Mouse (Mus musculus) lung, embryonic 16.5 days (tissue): ENCODE results near the gene Maf. TPM values are rescaled to one million over a fixed set of nuclear protein-coding genes. Genes with fewer than 3 reads are reported as not detected.

Experiments used
- ATAC-seq: fragments of 200-750 bp; cut with Nextera tagmentation; 2 replicates; pipeline ENCODE4 v1.8.0; 2017; ENCODE audit warnings: low read depth, mild to moderate bottlenecking, moderate library complexity
- H3K27ac ChIP-seq: fragments of 300-500 bp; sonication (generic); 2 replicates; pipeline ENCODE4 v1.5.1; 2014; ENCODE audit warnings: mild to moderate bottlenecking, control low read depth, low read length
- H3K27me3 ChIP-seq: fragments of 300-500 bp; sonication (generic); 2 replicates; pipeline ENCODE4 v1.6.1; 2014; ENCODE audit warnings: low read depth, low read length, mixed read lengths; ENCODE audit not compliant: control insufficient read depth, insufficient read depth
- H3K36me3 ChIP-seq: fragments of 300-500 bp; sonication (generic); 2 replicates; pipeline ENCODE4 v1.6.1; 2014; ENCODE audit warnings: low read length; ENCODE audit not compliant: control insufficient read depth, insufficient read depth
- H3K4me1 ChIP-seq: fragments of 300-500 bp; sonication (generic); replicated peaks from 2 replicates; pipeline ENCODE4 v1.6.1; 2014; ENCODE audit warnings: low read length, mixed read lengths; ENCODE audit not compliant: control insufficient read depth, insufficient read depth
- H3K4me2 ChIP-seq: fragments of 300-500 bp; sonication (generic); 2 replicates; pipeline ENCODE4 v1.6.1; 2014; ENCODE audit warnings: low read depth, low read length, control low read depth
- H3K4me3 ChIP-seq: fragments of 300-500 bp; sonication (generic); 2 replicates; pipeline ENCODE4 v1.5.1; 2014; ENCODE audit warnings: mild to moderate bottlenecking, low read length, control low read depth
- H3K9ac ChIP-seq: fragments of 300-500 bp; sonication (generic); 2 replicates; pipeline ENCODE4 v1.6.1; 2014; ENCODE audit warnings: low read length, control low read depth
- H3K9me3 ChIP-seq: fragments of 300-500 bp; sonication (generic); 2 replicates; pipeline ENCODE4 v1.6.1; 2016; ENCODE audit warnings: low read length; ENCODE audit not compliant: control insufficient read depth
- WGBS: fragments of 180-500 bp; shearing (Covaris S2); extraction: QIAGEN DNeasy Blood & Tissue Kit; methylation state at CpG from one replicate; pipeline ENCODE4 v1.1.7; 2014; 5-methylcytosine and 5-hydroxymethylcytosine counted together
- polyA plus RNA-seq: library from polyadenylated mRNA; unstranded; fragments of >200 nt; fragmentation: Nextera tagmentation; extraction: Ambion mirVana; gene quantifications from 2 replicates; pipeline ENCODE4 v1.2.1, GENCODE M21; 2015

The Maf gene
- polyA plus RNA-seq, 1 experiment from 2014 or later: 13.4 TPM

- ATAC-seq: no peak
Measured at GRCm38 (mm10) chr8:115708936-115709780, 1.6 kb upstream of the Maf start.

GRCm38 (mm10) chr8:115706861-115707730 lies 498 bp downstream of the Maf start:
- H3K27ac ChIP-seq: peak overlapping the region; percentile 97
- no peaks in the 10 kb centered on the region for H3K9me3 ChIP-seq
- H3K4me2 ChIP-seq: peak overlapping the region; percentile 68
- peak; percentile 75 for ATAC-seq
- WGBS: under 1% methylated on average over 58 of the region's 76 CpGs
- H3K36me3 ChIP-seq: no peaks in the 10 kb centered on the region
- H3K27me3 ChIP-seq: no peaks in the 10 kb centered on the region; the same call in 1 of the 2 replicates
- peak overlapping the region; percentile 76 for H3K4me3 ChIP-seq
- H3K4me1 ChIP-seq: peaks cover 7% of the 10 kb centered on the region; the same call in 1 of the 2 replicates
- peak overlapping the region; percentile 83 for H3K9ac ChIP-seq

More at GRCm38 (mm10) chr8:115708936-115709780, 1.6 kb upstream of the Maf start:
- peaks cover 9% of the 10 kb centered on the region; the same call in 1 of the 2 replicates for H3K27me3 ChIP-seq
- 1% methylated on average over 18 of the region's 19 CpGs for WGBS
- H3K9ac ChIP-seq: peak overlapping the region; percentile 54; the same call in 1 of the 2 replicates
- no peak overlapping the region for H3K27ac ChIP-seq
- H3K9me3 ChIP-seq: no peaks in the 10 kb centered on the region
- peak overlapping the region; percentile 68 for H3K4me2 ChIP-seq
- H3K36me3 ChIP-seq: no peaks in the 10 kb centered on the region
- H3K4me3 ChIP-seq: peak overlapping the region; percentile 76
- H3K4me1 ChIP-seq: peaks cover 10% of the 10 kb centered on the region; the same call in 1 of the 2 replicates

- Histone ChIP-seq H3K9ac (peak overlapping the region; percentile 83), H3K9me3 (no peaks in the 10 kb centered on the region), H3K4me1 (peaks cover 2% of the 10 kb centered on the region; the same call in 1 of the 2 replicates), H3K4me3 (peak overlapping the region; percentile 76), H3K27ac (peak overlapping the region; percentile 97), H3K27me3 (no peaks in the 10 kb centered on the region; the same call in 1 of the 2 replicates), H3K36me3 (no peaks in the 10 kb centered on the region), H3K4me2 (peak overlapping the region; percentile 68)
- 0% methylated on average over 33 of the region's 39 CpGs for WGBS
- peak; percentile 8; the same call in 1 of the 2 replicates for ATAC-seq
Measured at GRCm38 (mm10) chr8:115706411-115706860, 1.2 kb downstream of the Maf start.

GRCm38 (mm10) chr8:115705591-115706110 lies 1.9 kb downstream of the Maf start:
- under 1% methylated on average over 36 of the region's 36 CpGs for WGBS

GRCm38 (mm10) chr8:115703056-115703455 lies 4.5 kb downstream of the Maf start:
- no peak overlapping the region for H3K4me2 ChIP-seq
- H3K9me3 ChIP-seq: no peaks in the 10 kb centered on the region
- no peak overlapping the region for H3K27ac ChIP-seq
- no peaks in the 10 kb centered on the region for H3K36me3 ChIP-seq
- peaks cover 3% of the 10 kb centered on the region; the same call in 1 of the 2 replicates for H3K4me1 ChIP-seq
- H3K27me3 ChIP-seq: no peaks in the 10 kb centered on the region
- WGBS: 80% methylated on average over 4 of the region's 4 CpGs
- peak overlapping the region; percentile 47; the same call in 1 of the 2 replicates for H3K9ac ChIP-seq
- H3K4me3 ChIP-seq: peak overlapping the region; percentile 33
- ATAC-seq: no peak

More at GRCm38 (mm10) chr8:115705591-115706110, 1.9 kb downstream of the Maf start:
- peak overlapping the region; percentile 68 for H3K4me2 ChIP-seq
- H3K9me3 ChIP-seq: no peaks in the 10 kb centered on the region
- H3K27ac ChIP-seq: peak overlapping the region; percentile 97
- H3K4me3 ChIP-seq: peak overlapping the region; percentile 76
- H3K27me3 ChIP-seq: no peaks in the 10 kb centered on the region; the same call in 1 of the 2 replicates
- peak overlapping the region; percentile 83 for H3K9ac ChIP-seq
- ATAC-seq: no peak
- H3K4me1 ChIP-seq: no peaks in the 10 kb centered on the region; the same call in 1 of the 2 replicates
- no peaks in the 10 kb centered on the region for H3K36me3 ChIP-seq

GRCm38 (mm10) chr8:115701001-115701400 lies 6.6 kb downstream of the Maf start:
- H3K36me3 ChIP-seq: no peaks in the 10 kb centered on the region
- H3K9me3 ChIP-seq: no peaks in the 10 kb centered on the region
- H3K4me3 ChIP-seq: no peak overlapping the region
- H3K4me1 ChIP-seq: peaks cover 4% of the 10 kb centered on the region; the same call in 1 of the 2 replicates
- no peaks in the 10 kb centered on the region for H3K27me3 ChIP-seq
- no peak overlapping the region for H3K4me2 ChIP-seq
- no peak overlapping the region for H3K27ac ChIP-seq
- no peak overlapping the region for H3K9ac ChIP-seq
- 62% methylated on average over 5 of the region's 5 CpGs for WGBS
- no peak for ATAC-seq

GRCm38 (mm10) chr8:115699151-115699550 lies 8.4 kb downstream of the Maf start:
- H3K27ac ChIP-seq: no peak overlapping the region
- H3K4me3 ChIP-seq: no peak overlapping the region
- WGBS: 57% methylated on average over 5 of the region's 5 CpGs
- no peak for ATAC-seq
- no peaks in the 10 kb centered on the region for H3K9me3 ChIP-seq
- H3K4me2 ChIP-seq: no peak overlapping the region
- H3K9ac ChIP-seq: no peak overlapping the region
- peaks cover 4% of the 10 kb centered on the region; the same call in 1 of the 2 replicates for H3K4me1 ChIP-seq
- no peaks in the 10 kb centered on the region for H3K27me3 ChIP-seq
- H3K36me3 ChIP-seq: no peaks in the 10 kb centered on the region

GRCm38 (mm10) chr8:115697410-115697809 lies 10.2 kb downstream of the Maf start:
- Histone ChIP-seq H3K4me1 (peaks cover 4% of the 10 kb centered on the region; the same call in 1 of the 2 replicates), H3K27ac (no peak overlapping the region), H3K36me3 (no peaks in the 10 kb centered on the region), H3K27me3 (no peaks in the 10 kb centered on the region), H3K9me3 (no peaks in the 10 kb centered on the region), H3K4me3 (no peak overlapping the region), H3K9ac (no peak overlapping the region), H3K4me2 (no peak overlapping the region)
- no peak for ATAC-seq
- 44% methylated on average over 3 of the region's 3 CpGs for WGBS
